Mouse (Mus musculus): Measurements from ENCODE around the gene Kcnn1. TPM values are rescaled to one million over a fixed set of nuclear protein-coding genes. Genes with fewer than 3 reads are reported as not detected.
A peak's percentile ranks its signal among the peaks of the same experiment; 100 is the strongest.

The Kcnn1 gene
- polyA plus RNA-seq, 2 experiments: 2.5 to 9.1 TPM

DNA sequence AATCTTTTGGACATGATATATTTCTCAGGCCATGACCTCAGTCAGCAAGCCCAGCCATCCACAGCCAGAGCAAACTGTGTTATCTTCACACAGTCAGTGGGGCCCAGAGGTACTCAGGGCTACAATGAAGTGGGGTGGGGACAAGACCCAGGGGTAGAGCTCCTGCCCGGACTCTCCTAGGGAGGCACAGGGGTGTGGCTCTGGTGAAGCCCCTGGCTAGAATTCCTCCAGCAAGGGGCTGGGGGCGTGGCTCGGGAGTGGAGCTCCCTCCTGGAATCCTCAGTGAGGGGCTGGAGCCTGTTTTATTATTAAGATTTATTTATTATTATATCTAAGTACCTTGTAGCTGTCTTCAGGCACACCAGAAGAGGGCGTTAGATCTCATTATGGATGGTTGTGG, 13.3 kb upstream of the Kcnn1 start:
- no peak overlapping the region for H3K9ac ChIP-seq (ENCODE audit: low read depth, low read length, severe bottlenecking)
- H3K9me3 ChIP-seq (ENCODE audit: control insufficient read depth, low read length): no peaks in the 10 kb centered on the region
- WGBS: 57% methylated on average over 4 of the region's 4 CpGs
- ATAC-seq (ENCODE audit: low FRiP score, low read depth): no peak
- H3K4me2 ChIP-seq (replicated peaks; ENCODE audit: low read depth, low read length, severe bottlenecking): no peak overlapping the region
- H3K36me3 ChIP-seq (ENCODE audit: control insufficient read depth, insufficient read depth, low read length): no peaks in the 10 kb centered on the region
- H3K4me1 ChIP-seq (ENCODE audit: control insufficient read depth, insufficient read depth, low read length): peaks cover 13% of the 10 kb centered on the region
- no peak overlapping the region for H3K27ac ChIP-seq (replicated peaks; ENCODE audit: low read depth, low read length)
- DNase-seq (ENCODE audit: low spot score): no peak
- H3K27me3 ChIP-seq (ENCODE audit: control insufficient read depth, insufficient read depth, low read length): no peaks in the 10 kb centered on the region
- no peak for TF ChIP-seq POLR2A (IDR thresholded peaks at IDR 0.05; ENCODE audit: borderline replicate concordance, extremely low read depth, insufficient read depth, insufficient read length)
- H3K4me3 ChIP-seq (replicated peaks; ENCODE audit: low read length): no peak overlapping the region

DNA sequence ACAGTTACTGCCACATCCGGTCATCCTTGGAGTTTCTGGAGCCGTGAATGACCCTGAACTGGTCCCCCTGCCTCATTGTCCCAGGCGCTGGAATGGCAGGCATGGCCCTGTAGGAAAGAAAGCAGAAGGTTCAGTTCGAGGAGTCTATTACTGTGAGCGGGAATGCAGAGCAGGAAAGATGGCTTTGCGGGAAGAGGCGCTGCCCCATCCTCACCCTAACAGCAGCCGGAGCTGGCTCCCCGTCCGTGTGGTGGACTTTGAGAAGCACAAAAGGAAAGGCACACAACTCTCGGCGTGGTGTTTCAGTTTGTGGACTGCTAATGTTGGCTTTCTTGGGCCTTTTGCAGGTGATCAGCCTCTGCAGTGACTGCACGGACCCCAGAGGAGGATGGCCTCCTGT, 11.4 kb upstream of the Kcnn1 start:
- DNase-seq (ENCODE audit: low spot score) (no peak), ATAC-seq (ENCODE audit: low FRiP score, low read depth) (no peak)
- Histone ChIP-seq H3K27ac (replicated peaks; ENCODE audit: low read depth, low read length) (no peak overlapping the region), H3K4me1 (ENCODE audit: control insufficient read depth, insufficient read depth, low read length) (no peaks in the 10 kb centered on the region; the same call in none of the 2 replicates), H3K9me3 (ENCODE audit: control insufficient read depth, low read length) (no peaks in the 10 kb centered on the region), H3K4me3 (replicated peaks; ENCODE audit: low read length) (no peak overlapping the region), H3K36me3 (ENCODE audit: control insufficient read depth, insufficient read depth, low read length) (no peaks in the 10 kb centered on the region), H3K27me3 (ENCODE audit: control insufficient read depth, insufficient read depth, low read length) (no peaks in the 10 kb centered on the region), H3K4me2 (replicated peaks; ENCODE audit: low read depth, low read length, severe bottlenecking) (no peak overlapping the region), H3K9ac (ENCODE audit: low read depth, low read length, severe bottlenecking) (no peak overlapping the region)
- WGBS: 92% methylated on average over 13 of the region's 13 CpGs
- TF ChIP-seq POLR2A (IDR thresholded peaks at IDR 0.05; ENCODE audit: borderline replicate concordance, extremely low read depth, insufficient read depth, insufficient read length): no peak

DNA sequence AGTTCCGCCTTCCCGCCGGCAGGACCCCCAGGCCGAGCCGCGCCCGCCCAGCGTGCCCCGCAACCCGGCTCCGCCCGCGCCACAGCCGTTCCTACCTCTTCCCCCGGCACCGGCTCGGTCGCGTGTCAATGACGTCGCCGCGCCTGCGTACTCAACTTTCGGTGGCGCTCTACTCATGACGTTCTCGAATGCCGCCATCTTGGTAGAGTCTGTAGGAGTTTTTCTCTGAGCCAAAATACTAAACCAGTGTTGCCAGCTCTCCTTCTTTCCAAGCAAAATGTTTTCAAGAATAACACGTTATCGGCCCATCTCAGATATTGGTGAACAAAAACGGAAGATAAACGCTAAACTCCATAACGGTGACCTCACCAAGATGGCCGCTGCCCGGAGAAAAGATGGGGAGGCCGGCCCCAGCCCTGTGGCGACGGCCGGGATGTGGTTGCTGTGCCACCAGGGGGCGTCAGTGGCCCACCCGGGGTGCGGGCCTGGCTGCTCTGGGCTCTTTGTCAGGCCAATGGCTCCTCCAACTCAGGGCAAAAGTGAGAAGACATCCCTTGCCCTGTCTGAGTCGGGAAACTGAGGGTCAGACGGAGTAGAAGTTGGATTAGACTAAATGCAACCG, 10.4 kb upstream of the Kcnn1 start, which contains the start of gene Ccdc124:
Ccdc124 (minus strand) TSS at position 572 of the 622 bp plus-strand sequence.
- H3K4me1 ChIP-seq (ENCODE audit: control insufficient read depth, insufficient read depth, low read length): peaks cover 9% of the 10 kb centered on the region
- H3K9ac ChIP-seq (ENCODE audit: low read depth, low read length, severe bottlenecking): peak within 1 kb of the TSS; percentile 71
- peak within 1 kb of the TSS; percentile 80 for H3K4me3 ChIP-seq (replicated peaks; ENCODE audit: low read length)
- DNase-seq (ENCODE audit: low spot score) (peak; percentile 95), ATAC-seq (ENCODE audit: low FRiP score, low read depth) (peak; percentile 92)
- H3K36me3 ChIP-seq (ENCODE audit: control insufficient read depth, insufficient read depth, low read length): no peaks in the 10 kb centered on the region
- H3K4me2 ChIP-seq (replicated peaks; ENCODE audit: low read depth, low read length, severe bottlenecking): peak within 1 kb of the TSS; percentile 94
- 1% methylated on average over 41 of the region's 46 CpGs for WGBS
- H3K27me3 ChIP-seq (ENCODE audit: control insufficient read depth, insufficient read depth, low read length): no peaks in the 10 kb centered on the region
- no peaks in the 10 kb centered on the region for H3K9me3 ChIP-seq (ENCODE audit: control insufficient read depth, low read length)
- TF ChIP-seq POLR2A (IDR thresholded peaks at IDR 0.05; ENCODE audit: borderline replicate concordance, extremely low read depth, insufficient read depth, insufficient read length): peak; percentile 48; the same call in 1 of the 2 replicates
- H3K27ac ChIP-seq (replicated peaks; ENCODE audit: low read depth, low read length): peak within 1 kb of the TSS; percentile 91

DNA sequence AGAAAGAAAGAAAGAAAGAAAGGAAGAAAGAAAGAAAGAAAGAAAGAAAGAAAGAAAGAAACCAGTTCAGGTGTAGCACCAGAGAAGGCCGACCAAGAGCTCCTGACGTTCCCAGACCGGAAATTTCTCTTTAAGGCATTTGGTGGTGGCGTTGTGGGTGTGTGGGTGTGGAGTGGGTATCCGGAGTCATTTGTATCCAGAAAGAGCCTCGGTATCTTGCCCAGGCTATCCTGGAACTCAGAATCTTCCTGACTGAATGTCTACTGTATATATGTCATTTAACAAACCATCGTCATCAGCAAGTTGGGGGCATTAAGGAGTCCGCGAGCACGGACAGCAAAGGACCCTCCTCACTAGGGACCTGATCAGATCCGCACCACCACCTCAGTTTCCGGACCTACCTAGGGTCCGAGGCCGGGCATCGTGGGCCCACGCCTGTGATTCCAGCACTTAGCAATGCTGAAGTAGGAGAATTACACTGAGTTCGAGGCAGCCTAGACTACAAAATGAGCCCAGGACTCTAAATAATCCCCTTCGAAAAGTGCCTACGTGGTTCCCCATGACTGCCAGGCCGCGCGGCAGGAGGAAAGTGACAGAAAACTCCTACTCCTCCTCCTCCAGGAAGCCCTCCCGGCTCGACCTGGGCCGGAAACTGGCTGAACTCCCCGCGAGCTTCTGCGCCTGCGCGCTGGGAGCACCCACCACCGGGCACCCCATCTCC, 9.7 kb upstream of the Kcnn1 start:
- Histone ChIP-seq H3K4me2 (replicated peaks; ENCODE audit: low read depth, low read length, severe bottlenecking) (peak overlapping the region; percentile 94), H3K4me3 (replicated peaks; ENCODE audit: low read length) (peak overlapping the region; percentile 80), H3K9ac (ENCODE audit: low read depth, low read length, severe bottlenecking) (peak overlapping the region; percentile 71), H3K9me3 (ENCODE audit: control insufficient read depth, low read length) (no peaks in the 10 kb centered on the region), H3K4me1 (ENCODE audit: control insufficient read depth, insufficient read depth, low read length) (peaks cover 9% of the 10 kb centered on the region), H3K27me3 (ENCODE audit: control insufficient read depth, insufficient read depth, low read length) (no peaks in the 10 kb centered on the region), H3K27ac (replicated peaks; ENCODE audit: low read depth, low read length) (peak overlapping the region; percentile 91), H3K36me3 (ENCODE audit: control insufficient read depth, insufficient read depth, low read length) (no peaks in the 10 kb centered on the region; the same call in 1 of the 2 replicates)
- TF ChIP-seq POLR2A (IDR thresholded peaks at IDR 0.05; ENCODE audit: borderline replicate concordance, extremely low read depth, insufficient read depth, insufficient read length): no peak
- no peak for ATAC-seq (ENCODE audit: low FRiP score, low read depth)
- no peak for DNase-seq (ENCODE audit: low spot score)
- 3% methylated on average over 28 of the region's 31 CpGs for WGBS

DNA sequence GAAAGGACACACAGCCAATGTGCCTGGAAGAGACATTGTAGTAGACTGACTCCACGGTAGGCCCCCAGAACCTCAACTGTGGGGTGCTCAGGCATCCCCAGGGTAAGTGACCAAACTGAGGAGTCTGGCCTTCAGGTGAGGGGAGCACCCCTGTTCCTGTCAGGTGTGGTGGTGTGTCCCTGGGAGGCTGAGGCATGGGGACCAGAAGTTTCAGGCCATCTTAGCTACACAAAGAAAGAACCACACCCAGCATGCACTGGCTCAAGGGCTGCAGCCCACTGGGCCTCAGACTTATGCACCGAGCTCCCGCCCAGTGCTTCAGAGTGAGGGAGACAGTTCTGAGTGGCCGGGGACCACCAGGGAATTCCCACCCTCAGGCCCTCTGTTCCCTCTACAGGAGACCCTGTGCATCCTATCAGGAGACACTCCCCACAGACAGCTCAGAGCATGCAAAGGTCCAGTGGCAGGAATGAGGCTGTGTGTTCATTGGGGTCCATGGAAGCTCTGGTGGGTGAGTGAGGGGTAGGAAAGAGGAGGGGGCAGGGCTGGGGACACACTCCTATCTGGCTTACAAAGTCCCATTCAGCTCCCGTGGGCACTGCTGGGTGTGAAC, 8.2 kb upstream of the Kcnn1 start:
- TF ChIP-seq POLR2A (IDR thresholded peaks at IDR 0.05; ENCODE audit: borderline replicate concordance, extremely low read depth, insufficient read depth, insufficient read length): no peak
- WGBS: 87% methylated on average over 5 of the region's 5 CpGs
- Histone ChIP-seq H3K9ac (ENCODE audit: low read depth, low read length, severe bottlenecking) (no peak overlapping the region), H3K27ac (replicated peaks; ENCODE audit: low read depth, low read length) (no peak overlapping the region), H3K36me3 (ENCODE audit: control insufficient read depth, insufficient read depth, low read length) (no peaks in the 10 kb centered on the region; the same call in 1 of the 2 replicates), H3K4me3 (replicated peaks; ENCODE audit: low read length) (no peak overlapping the region), H3K4me1 (ENCODE audit: control insufficient read depth, insufficient read depth, low read length) (peaks cover 12% of the 10 kb centered on the region), H3K9me3 (ENCODE audit: control insufficient read depth, low read length) (no peaks in the 10 kb centered on the region), H3K4me2 (replicated peaks; ENCODE audit: low read depth, low read length, severe bottlenecking) (no peak overlapping the region), H3K27me3 (ENCODE audit: control insufficient read depth, insufficient read depth, low read length) (no peaks in the 10 kb centered on the region)
- ATAC-seq (ENCODE audit: low FRiP score, low read depth): no peak
- DNase-seq (ENCODE audit: low spot score): no peak
